Mouse (Mus musculus) kidney, postnatal 4 days (tissue): ENCODE measurements at regions not wholly inside any gene's neighbourhood (a gene's known extent, or its start where the extent isn't known, plus 50 kb on each side); places are given as distances from the start of the nearest gene placed in this dataset.
A peak's percentile ranks its signal among the peaks of the same experiment; 100 is the strongest.

Experiments used
- DNase-seq, 2 experiments: peaks; one replicate each; pipeline ENCODE4 v3.0.0; 2021; ENCODE audit warnings: mixed read lengths in 2 of 2

GRCm38 (mm10) chr16:62981821-62982220 lies 127.7 kb downstream of the Pros1 start:
- DNase-seq: no peak

GRCm38 (mm10) chr16:62982558-62982957 lies 128.5 kb downstream of the Pros1 start:
- peak in 1 of 2 experiments; percentile 6 for DNase-seq

- DNase-seq: no peak
These were observed 141.4 kb downstream of the Pros1 start for GRCm38 (mm10) chr16:62995555-62995954.

GRCm38 (mm10) chr16:63011151-63011734 lies 157.1 kb downstream of the Pros1 start:
- no peak for DNase-seq

GRCm38 (mm10) chr16:63014453-63014852 lies 160.3 kb downstream of the Pros1 start:
- DNase-seq: no peak

GRCm38 (mm10) chr16:63016144-63016543 lies 162.0 kb downstream of the Pros1 start:
- DNase-seq: peak; percentile 28 to 31

- no peak for DNase-seq
These were observed 162.6 kb downstream of the Pros1 start for GRCm38 (mm10) chr16:63016658-63017057.

- DNase-seq: no peak
These were observed 176.3 kb downstream of the Pros1 start for GRCm38 (mm10) chr16:63030399-63030798.

GRCm38 (mm10) chr16:63031035-63031434 lies 176.9 kb downstream of the Pros1 start:
- DNase-seq: no peak

GRCm38 (mm10) chr16:63031802-63032201 lies 177.7 kb downstream of the Pros1 start:
- no peak for DNase-seq

GRCm38 (mm10) chr16:63049100-63049499 lies 195.0 kb downstream of the Pros1 start:
- DNase-seq: no peak

- DNase-seq: no peak
These were observed 208.8 kb downstream of the Pros1 start for GRCm38 (mm10) chr16:63062883-63063282.

- no peak for DNase-seq
These were observed 215.9 kb downstream of the Pros1 start for GRCm38 (mm10) chr16:63069987-63070386.

GRCm38 (mm10) chr16:63075814-63076213 lies 221.7 kb downstream of the Pros1 start:
- no peak for DNase-seq

GRCm38 (mm10) chr16:63081383-63081782 lies 227.3 kb downstream of the Pros1 start:
- no peak for DNase-seq

GRCm38 (mm10) chr16:63083256-63083655 lies 229.1 kb downstream of the Pros1 start:
- DNase-seq: no peak

- DNase-seq: no peak
These were observed 230.1 kb downstream of the Pros1 start for GRCm38 (mm10) chr16:63084021-63084756.

GRCm38 (mm10) chr16:63086086-63086796 lies 232.1 kb downstream of the Pros1 start:
- no peak for DNase-seq

- DNase-seq: no peak
These were observed 237.6 kb downstream of the Pros1 start for GRCm38 (mm10) chr16:63091471-63092300.

- peak; percentile 38 to 53 for DNase-seq
These were observed 240.2 kb downstream of the Pros1 start for GRCm38 (mm10) chr16:63094126-63094840.

- no peak for DNase-seq
These were observed 248.3 kb downstream of the Pros1 start for GRCm38 (mm10) chr16:63102362-63102761.

- DNase-seq: peak; percentile 34 to 47
These were observed 248.8 kb downstream of the Pros1 start for GRCm38 (mm10) chr16:63102930-63103329.
